Mouse (Mus musculus) MEL (cell line): Measurements from ENCODE around the gene Foxn3. TPM values are rescaled to one million over a fixed set of nuclear protein-coding genes. Genes with fewer than 3 reads are reported as not detected.

Source experiments
- DNase-seq: peaks from one replicate; pipeline ENCODE4 v3.0.0; 2011; ENCODE audit warnings: low read depth, low spot score
- H3K27ac ChIP-seq: 2 replicates; pipeline ENCODE4 v1.5.1; 2012; ENCODE audit warnings: low read depth, mild to moderate bottlenecking, control low read depth, low read length, moderate library complexity; ENCODE audit not compliant: control insufficient read depth
- H3K27me3 ChIP-seq, 2 experiments: fragments of 150-350 bp in 1 of 2; sonication (generic) in 1 of 2; 2 replicates each; pipeline ENCODE4 v1.6.1; 2012; ENCODE audit warnings: low read length in 2 of 2, mild to moderate bottlenecking in 2 of 2, improper control_type of control experiment in 1 of 2, moderate library complexity in 1 of 2; ENCODE audit not compliant: insufficient read depth in 2 of 2, control insufficient read depth in 1 of 2
- H3K36me3 ChIP-seq, 2 experiments: 2 replicates each; pipeline ENCODE4 v1.6.1; 2012 to 2014; ENCODE audit warnings: low read length in 2 of 2, improper control_type of control experiment in 1 of 2, inconsistent platforms in 1 of 2, mild to moderate bottlenecking in 1 of 2; ENCODE audit not compliant: insufficient read depth in 2 of 2, control insufficient read depth in 1 of 2
- H3K4me1 ChIP-seq, 2 experiments: fragments of 150-350 bp in 1 of 2; sonication (generic) in 1 of 2; 2 replicates each; pipeline ENCODE4 v1.6.1; 2012; ENCODE audit warnings: low read length in 2 of 2, improper control_type of control experiment in 1 of 2, mild to moderate bottlenecking in 1 of 2; ENCODE audit not compliant: insufficient read depth in 2 of 2, control insufficient read depth in 1 of 2
- H3K4me3 ChIP-seq, 2 experiments: fragments of 150-350 bp in 1 of 2; sonication (generic) in 1 of 2; 2 replicates each; pipeline ENCODE4 v1.5.1; 2012; ENCODE audit warnings: low read depth in 2 of 2, low read length in 2 of 2, mild to moderate bottlenecking in 2 of 2, moderate library complexity in 2 of 2, control low read depth in 1 of 2, improper control_type of control experiment in 1 of 2; ENCODE audit not compliant: control insufficient read depth in 1 of 2, insufficient read depth in 1 of 2
- H3K79me2 ChIP-seq: 2 replicates; pipeline ENCODE4 v1.6.1; 2012; ENCODE audit warnings: mild to moderate bottlenecking, low read length, moderate library complexity; ENCODE audit not compliant: control insufficient read depth, poor library complexity, insufficient read depth
- H3K9ac ChIP-seq: 2 replicates; pipeline ENCODE4 v1.6.1; 2012; ENCODE audit warnings: low read depth, mild to moderate bottlenecking, control low read depth, low read length, moderate library complexity; ENCODE audit not compliant: control insufficient read depth, poor library complexity, severe bottlenecking
- H3K9me3 ChIP-seq: fragments of 150-350 bp; sonication (generic); replicated peaks from 2 replicates; pipeline ENCODE4 v1.6.1; 2012; ENCODE audit warnings: mild to moderate bottlenecking, low read length, improper control_type of control experiment, moderate library complexity; ENCODE audit not compliant: insufficient read depth
- CHD1 ChIP-seq: IDR thresholded peaks from 2 replicates; pipeline ENCODE4 v1.6.1; 2012; ENCODE audit warnings: low read depth, mild to moderate bottlenecking, inconsistent platforms, low read length, improper control_type of control experiment
- CTCF ChIP-seq, 3 experiments: IDR thresholded peaks in 2 of 3; conservative IDR thresholded peaks in 1 of 3; 2 replicates each; pipeline ENCODE4 v1.5.1; 2011 to 2012; ENCODE audit warnings: low read length in 3 of 3, low read depth in 2 of 3, mild to moderate bottlenecking in 2 of 3, improper control_type of control experiment in 1 of 3, inconsistent platforms in 1 of 3, mixed read lengths in 1 of 3, moderate library complexity in 1 of 3; ENCODE audit not compliant: control insufficient read depth in 1 of 3, insufficient read depth in 1 of 3, poor library complexity in 1 of 3, severe bottlenecking in 1 of 3
- ELF1 ChIP-seq: IDR thresholded peaks from 2 replicates; pipeline ENCODE4 v1.6.1; 2014; ENCODE audit warnings: low read depth, mild to moderate bottlenecking, inconsistent platforms, low read length, improper control_type of control experiment, moderate library complexity
- EP300 ChIP-seq, 2 experiments: IDR thresholded peaks; 2 replicates each; pipeline ENCODE4 v1.6.1; 2011; ENCODE audit warnings: improper control_type of control experiment in 2 of 2, low read length in 2 of 2, low read depth in 1 of 2, mild to moderate bottlenecking in 1 of 2
- KAT2A ChIP-seq: conservative IDR thresholded peaks from 2 replicates; pipeline ENCODE4 v1.6.1; 2012; ENCODE audit warnings: low read depth, low read length, improper control_type of control experiment, inconsistent platforms
- MEF2A ChIP-seq: IDR thresholded peaks from 2 replicates; pipeline ENCODE4 v1.6.1; 2014; ENCODE audit warnings: low read depth, mild to moderate bottlenecking, inconsistent platforms, low read length, improper control_type of control experiment; ENCODE audit not compliant: poor library complexity, insufficient replicate concordance, severe bottlenecking; ENCODE audit errors: extremely low read depth
- MXI1 ChIP-seq: IDR thresholded peaks from 2 replicates; pipeline ENCODE4 v1.6.1; 2011; ENCODE audit warnings: mild to moderate bottlenecking, low read depth, low read length, improper control_type of control experiment
- NRF1 ChIP-seq: IDR thresholded peaks from 2 replicates; pipeline ENCODE4 v1.6.1; 2014; ENCODE audit warnings: low read depth, mild to moderate bottlenecking, inconsistent platforms, low read length, improper control_type of control experiment, moderate library complexity; ENCODE audit not compliant: poor library complexity, insufficient read depth, severe bottlenecking
- POLR2A ChIP-seq, 2 experiments: IDR thresholded peaks; 2 replicates each; pipeline ENCODE4 v1.6.1; 2011 to 2012; ENCODE audit warnings: low read length in 2 of 2, mild to moderate bottlenecking in 2 of 2, control low read depth in 1 of 2, improper control_type of control experiment in 1 of 2, low read depth in 1 of 2, moderate library complexity in 1 of 2; ENCODE audit not compliant: control insufficient read depth in 1 of 2, insufficient read depth in 1 of 2, poor library complexity in 1 of 2
- POLR2AphosphoS2 ChIP-seq: IDR thresholded peaks from 2 replicates; pipeline ENCODE4 v1.6.1; 2011; ENCODE audit warnings: low read length, improper control_type of control experiment
- SIN3A ChIP-seq: IDR thresholded peaks from 2 replicates; pipeline ENCODE4 v1.6.1; 2012; ENCODE audit warnings: low read length, improper control_type of control experiment, inconsistent platforms
- TAL1 ChIP-seq: IDR thresholded peaks from 2 replicates; pipeline ENCODE4 v1.6.1; 2012; ENCODE audit warnings: mild to moderate bottlenecking, inconsistent platforms, low read length, moderate library complexity, mixed read lengths
- TCF12 ChIP-seq: IDR thresholded peaks from 2 replicates; pipeline ENCODE4 v1.6.1; 2014; ENCODE audit warnings: low read depth, mild to moderate bottlenecking, inconsistent platforms, low read length, improper control_type of control experiment, moderate library complexity
- USF1 ChIP-seq: IDR thresholded peaks from 2 replicates; pipeline ENCODE4 v1.6.1; 2014; ENCODE audit warnings: low read depth, mild to moderate bottlenecking, inconsistent platforms, low read length, improper control_type of control experiment, moderate library complexity
- USF2 ChIP-seq, 2 experiments: IDR thresholded peaks; 2 replicates each; pipeline ENCODE4 v1.6.1; 2011 to 2012; ENCODE audit warnings: improper control_type of control experiment in 2 of 2, low read length in 2 of 2, borderline replicate concordance in 1 of 2, inconsistent platforms in 1 of 2, low read depth in 1 of 2, mild to moderate bottlenecking in 1 of 2; ENCODE audit not compliant: insufficient read depth in 1 of 2
- ZC3H11A ChIP-seq: IDR thresholded peaks from 2 replicates; pipeline ENCODE4 v1.6.1; 2012; ENCODE audit warnings: low read depth, mild to moderate bottlenecking, inconsistent platforms, low read length, improper control_type of control experiment
- ZKSCAN1 ChIP-seq: IDR thresholded peaks from 2 replicates; pipeline ENCODE4 v1.6.1; 2012; ENCODE audit warnings: low read depth, mild to moderate bottlenecking, inconsistent platforms, low read length, improper control_type of control experiment, moderate library complexity
- ZMIZ1 ChIP-seq: IDR thresholded peaks from 2 replicates; pipeline ENCODE4 v1.6.1; 2012; ENCODE audit warnings: low read depth, mild to moderate bottlenecking, inconsistent platforms, low read length, improper control_type of control experiment, moderate library complexity
- polyA plus RNA-seq, 2 experiments: library from polyadenylated mRNA; stranded (reverse) in 1 of 2; unstranded in 1 of 2; fragments of >175 nt in 1 of 2; fragments of >200 nt in 1 of 2; gene quantifications; 2 replicates each; pipeline versions ENCODE4 v1.2.1 to v1.2.4; 2012; ENCODE audit warnings: low replicate concordance in 2 of 2, low read depth in 1 of 2; ENCODE audit not compliant: insufficient read length in 2 of 2, insufficient read depth in 1 of 2, missing spikeins in 1 of 2
- total RNA-seq: library from RNA; depleted of rRNA; stranded (reverse); fragments of 300-350 nt; gene quantifications from 2 replicates; pipeline ENCODE4 v1.2.3, GENCODE M21; 2012

Foxn3 gene
- total and polyA plus RNA-seq, 3 experiments = 15.5 to 22.8 TPM; not detected in 1

GRCm38 (mm10) chr12:99166091-99166490 is 397.3 kb downstream of the Foxn3 start:
- H3K36me3 ChIP-seq = peaks cover 0 to 8% of the 10 kb centered on the region in 2 experiments; a peak in 1 of 4 replicates
- no peaks in the 10 kb centered on the region for H3K9me3 ChIP-seq
- H3K4me3 ChIP-seq = no peak overlapping the region
- no peak for DNase-seq
- no peaks in the 10 kb centered on the region for H3K27me3 ChIP-seq
- no peak for TF ChIP-seq ELF1
- no peak for TF ChIP-seq POLR2A (IDR thresholded peaks at IDR 0.05; ENCODE audit: control insufficient read depth in 1 of 2, insufficient read depth in 1 of 2, low read depth in 1 of 2, low read length in 2 of 2, poor library complexity in 1 of 2)
- no peak for TF ChIP-seq NRF1
- TF ChIP-seq TAL1 = no peak
- TF ChIP-seq USF1 = no peak
- no peak for TF ChIP-seq CTCF (IDR thresholded peaks at IDR 0.05 in 2 of 3, conservative IDR thresholded peaks at IDR 0.05 in 1 of 3; ENCODE audit: control insufficient read depth in 1 of 3, insufficient read depth in 1 of 3, low read depth in 2 of 3, low read length in 3 of 3, poor library complexity in 1 of 3, severe bottlenecking in 1 of 3)
- TF ChIP-seq MEF2A = no peak
- TF ChIP-seq ZKSCAN1 = no peak
- TF ChIP-seq TCF12 = no peak
- TF ChIP-seq MXI1 = no peak
- no peak for TF ChIP-seq EP300 (IDR thresholded peaks at IDR 0.05; ENCODE audit: low read depth in 1 of 2, low read length in 2 of 2)
- no peak for TF ChIP-seq ZC3H11A
- TF ChIP-seq KAT2A = no peak
- TF ChIP-seq ZMIZ1 = no peak
- no peaks in the 10 kb centered on the region for H3K79me2 ChIP-seq
- no peak overlapping the region for H3K9ac ChIP-seq
- no peak overlapping the region for H3K27ac ChIP-seq
- H3K4me1 ChIP-seq = peaks cover 0 to 11% of the 10 kb centered on the region in 2 experiments; a peak in 2 of 4 replicates

GRCm38 (mm10) chr12:99163342-99163682 is 400.1 kb downstream of the Foxn3 start:
- Histone ChIP-seq H3K79me2 (no peaks in the 10 kb centered on the region), H3K27me3 (no peaks in the 10 kb centered on the region), H3K4me3 (no peak overlapping the region), H3K27ac (no peak overlapping the region), H3K4me1 (peaks cover 0 to 11% of the 10 kb centered on the region in 2 experiments; a peak in 2 of 4 replicates), H3K36me3 (peaks cover 0 to 8% of the 10 kb centered on the region in 2 experiments; a peak in 1 of 4 replicates), H3K9ac (no peak overlapping the region), H3K9me3 (no peaks in the 10 kb centered on the region)
- DNase-seq = no peak
- no peak for TF ChIP-seq TAL1
- TF ChIP-seq POLR2AphosphoS2 = no peak
- no peak for TF ChIP-seq CHD1
- TF ChIP-seq USF2 (IDR thresholded peaks at IDR 0.05; ENCODE audit: borderline replicate concordance in 1 of 2, insufficient read depth in 1 of 2, low read depth in 1 of 2, low read length in 2 of 2) = no peak
- TF ChIP-seq SIN3A = no peak
- TF ChIP-seq KAT2A = no peak
